Mouse (Mus musculus) midbrain, embryonic 11.5 days (tissue): ENCODE data around the gene Nlrp4c. TPM values are rescaled to one million over a fixed set of nuclear protein-coding genes. Genes with fewer than 3 reads are reported as not detected.
A peak's percentile ranks its signal among the peaks of the same experiment; 100 is the strongest.
"Not testable (repeated sequence)": the region's sequence is repeated elsewhere in the genome, so short reads cannot be mapped to it uniquely, and the experiment has no call there.

Source experiments
- ATAC-seq: fragments of 200-750 bp; cut with Nextera tagmentation; 2 replicates; pipeline ENCODE4 v1.8.0; 2017; ENCODE audit warnings: moderate TSS enrichment, moderate library complexity; ENCODE audit not compliant: low FRiP score
- DNase-seq: peaks from one replicate; pipeline ENCODE4 v3.0.0; 2015; ENCODE audit warnings: low spot score; ENCODE audit errors: missing footprints
- H3K27ac ChIP-seq: fragments of 300-500 bp; sonication (generic); 2 replicates; pipeline ENCODE4 v1.5.1; 2014; ENCODE audit warnings: low read depth, low read length
- H3K27me3 ChIP-seq: fragments of 300-500 bp; sonication (generic); 2 replicates; pipeline ENCODE4 v1.6.1; 2014; ENCODE audit warnings: mild to moderate bottlenecking, low read length, moderate library complexity, mixed read lengths; ENCODE audit not compliant: control insufficient read depth, insufficient read depth
- H3K36me3 ChIP-seq: fragments of 300-500 bp; sonication (generic); 2 replicates; pipeline ENCODE4 v1.6.1; 2014; ENCODE audit warnings: mild to moderate bottlenecking, low read length, moderate library complexity, mixed read lengths; ENCODE audit not compliant: control insufficient read depth, insufficient read depth
- H3K4me1 ChIP-seq: fragments of 300-500 bp; sonication (generic); 2 replicates; pipeline ENCODE4 v1.6.1; 2014; ENCODE audit warnings: low read length; ENCODE audit not compliant: control insufficient read depth, insufficient read depth
- H3K4me2 ChIP-seq: fragments of 300-500 bp; sonication (generic); 2 replicates; pipeline ENCODE4 v1.6.1; 2014; ENCODE audit warnings: mild to moderate bottlenecking, moderate library complexity
- H3K4me3 ChIP-seq: fragments of 300-500 bp; sonication (generic); 2 replicates; pipeline ENCODE4 v1.5.1; 2014; ENCODE audit warnings: low read depth, low read length
- H3K9ac ChIP-seq: fragments of 300-500 bp; sonication (generic); 2 replicates; pipeline ENCODE4 v1.6.1; 2014; ENCODE audit warnings: low read length
- H3K9me3 ChIP-seq: fragments of 300-500 bp; sonication (generic); 2 replicates; pipeline ENCODE4 v1.6.1; 2016; ENCODE audit warnings: low read length; ENCODE audit not compliant: control insufficient read depth
- WGBS: fragments of 180-500 bp; shearing (Covaris S2); extraction: QIAGEN DNeasy Blood & Tissue Kit; methylation state at CpG from one replicate; pipeline ENCODE4 v1.1.7; 2014; 5-methylcytosine and 5-hydroxymethylcytosine counted together
- polyA plus RNA-seq: library from polyadenylated mRNA; unstranded; fragments of >200 nt; fragmentation: Nextera tagmentation; extraction: Ambion mirVana; gene quantifications from 2 replicates; pipeline ENCODE4 v1.2.1, GENCODE M21; 2014

Gene Nlrp4c
- polyA plus RNA-seq: not detected in 2 replicates

DNA sequence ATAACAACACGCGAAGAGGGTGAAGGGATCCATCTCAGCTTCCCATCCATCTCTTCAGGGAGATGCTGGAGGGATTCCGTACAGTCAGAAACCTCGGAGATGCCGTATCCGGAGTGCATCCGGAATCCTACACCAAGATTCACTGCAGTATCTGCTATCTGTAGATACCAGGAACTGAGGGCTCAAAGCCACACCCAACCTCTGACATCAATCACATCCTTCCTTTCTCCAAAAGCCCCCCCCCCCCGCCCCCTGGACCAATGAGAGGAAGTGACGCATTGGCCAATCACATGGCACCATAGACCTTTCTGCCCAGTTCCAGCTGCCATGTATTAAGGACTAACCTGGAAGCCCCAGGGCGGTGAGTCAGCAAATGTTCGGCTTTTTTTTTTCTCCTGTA is at the start of gene Nlrp4c:
Gene Nlrp4c (plus strand): TSS at position 301 of the 400 bp plus-strand sequence.
- Histone ChIP-seq H3K36me3 (no peaks in the 10 kb centered on the region), H3K9me3 (peaks cover 20% of the 10 kb centered on the region), H3K27me3 (no peaks in the 10 kb centered on the region), H3K27ac (no peak within 1 kb of the TSS), H3K4me1 (no peaks in the 10 kb centered on the region), H3K4me2 (no peak within 1 kb of the TSS), H3K9ac (no peak within 1 kb of the TSS), H3K4me3 (no peak within 1 kb of the TSS)
- ATAC-seq (no peak), DNase-seq (no peak)
- 88% methylated on average over 11 of the region's 11 CpGs for WGBS

DNA sequence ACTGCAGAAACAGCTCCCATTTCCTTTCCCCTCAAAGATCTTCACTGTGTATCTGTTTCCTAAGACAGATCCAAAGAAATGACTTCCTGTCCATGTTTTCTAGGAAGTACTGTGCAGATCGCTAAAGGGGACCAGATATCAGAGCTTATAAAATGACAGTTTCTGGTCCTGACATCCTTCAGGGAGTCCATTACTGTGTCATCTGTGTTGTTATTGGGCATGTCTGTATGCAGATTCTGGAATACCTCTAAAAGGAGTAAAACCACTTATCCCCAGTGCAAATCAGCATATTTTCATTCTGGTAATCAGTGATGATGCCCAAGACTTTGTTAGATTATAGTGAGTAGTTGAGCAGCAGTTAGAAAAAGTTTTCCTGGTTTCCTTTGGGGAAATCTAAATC is 34.1 kb upstream of the Nlrp4c start, which contains the start of gene Vmn1r65:
Gene Vmn1r65 (minus strand): TSS at position 101 of the 400 bp plus-strand sequence.
- 85% methylated on average over 1 of the region's 1 CpGs for WGBS
- DNase-seq (no peak), ATAC-seq (no peak)
- no peaks in the 10 kb centered on the region for H3K4me1 ChIP-seq
- H3K27me3 ChIP-seq: no peaks in the 10 kb centered on the region
- H3K4me3 ChIP-seq: no peak within 1 kb of the TSS
- H3K4me2 ChIP-seq: no peak within 1 kb of the TSS
- H3K36me3 ChIP-seq: no peaks in the 10 kb centered on the region
- H3K9me3 ChIP-seq: peaks cover 9% of the 10 kb centered on the region; the same call in 1 of the 2 replicates
- H3K27ac ChIP-seq: no peak within 1 kb of the TSS
- H3K9ac ChIP-seq: no peak within 1 kb of the TSS

DNA sequence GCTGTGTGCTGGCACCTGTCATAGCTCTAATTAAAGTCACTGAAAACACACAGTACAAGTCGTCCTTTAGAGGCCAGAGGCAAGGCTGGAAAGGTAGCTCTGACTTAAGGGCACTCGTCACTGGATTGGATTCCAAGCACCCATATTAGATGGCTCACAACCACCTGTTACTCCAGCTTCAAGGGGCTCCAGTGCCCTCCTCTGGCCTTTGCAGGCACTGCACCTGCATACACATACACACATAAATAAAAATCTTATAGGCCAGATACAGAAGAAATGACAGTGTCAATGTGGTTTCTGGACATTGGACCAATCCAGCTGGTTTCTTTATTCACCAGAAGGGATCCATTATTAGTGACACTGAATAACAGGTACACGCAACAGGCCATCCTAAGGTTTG is 74.5 kb downstream of the Nlrp4c start:
- Histone ChIP-seq H3K27me3 (no peaks in the 10 kb centered on the region), H3K36me3 (no peaks in the 10 kb centered on the region), H3K9me3 (no peaks in the 10 kb centered on the region), H3K4me1 (no peaks in the 10 kb centered on the region), H3K27ac (no peak overlapping the region), H3K9ac (no peak overlapping the region), H3K4me3 (no peak overlapping the region), H3K4me2 (no peak overlapping the region)
- DNase-seq: no peak
- WGBS: 79% methylated on average over 3 of the region's 3 CpGs
- ATAC-seq: no peak

DNA sequence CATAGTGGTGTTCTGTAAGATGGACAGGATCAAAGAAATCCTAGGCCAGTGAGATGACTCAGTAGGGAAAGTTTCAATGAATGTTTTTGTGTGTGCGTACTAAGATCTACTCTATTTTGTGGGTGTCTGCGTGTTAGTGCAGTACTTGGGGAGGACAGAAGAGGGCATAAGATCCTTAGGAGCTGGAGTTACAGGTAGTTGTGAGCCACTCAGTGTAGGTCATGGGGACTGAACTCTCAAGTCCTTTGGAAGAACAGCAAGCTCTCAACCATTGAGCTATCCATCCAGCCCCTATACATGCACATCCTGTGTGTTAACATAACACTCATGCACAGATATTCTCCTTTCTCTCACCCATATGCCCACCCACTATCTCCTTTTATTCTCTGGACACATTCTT is 75.1 kb downstream of the Nlrp4c start:
- 77% methylated on average over 2 of the region's 2 CpGs for WGBS
- H3K9me3 ChIP-seq, H3K4me1 ChIP-seq, H3K27me3 ChIP-seq, H3K4me2 ChIP-seq, DNase-seq, H3K4me3 ChIP-seq, ATAC-seq, H3K27ac ChIP-seq, H3K36me3 ChIP-seq, H3K9ac ChIP-seq: not testable (repeated sequence)

DNA sequence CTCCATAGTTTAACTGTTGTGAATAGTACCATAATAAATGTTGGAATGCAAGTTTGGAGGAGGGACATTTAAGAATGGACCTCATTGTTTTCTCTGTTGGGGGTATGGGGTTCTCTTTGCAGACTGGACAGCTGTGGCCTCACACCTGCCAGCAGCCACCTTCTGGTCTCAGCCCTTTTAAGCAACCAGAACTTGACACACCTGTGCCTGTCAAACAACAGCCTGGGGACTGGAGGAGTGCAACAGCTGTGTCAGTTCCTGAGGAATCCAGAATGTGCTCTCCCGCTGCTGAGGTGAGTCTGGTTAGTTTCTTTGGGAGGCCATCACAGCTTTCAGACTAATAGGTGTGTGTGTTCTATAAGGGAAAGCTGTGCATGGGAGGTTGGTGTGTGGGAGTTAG is 76.2 kb downstream of the Nlrp4c start:
- H3K27me3 ChIP-seq, H3K4me1 ChIP-seq, DNase-seq, ATAC-seq, H3K27ac ChIP-seq, H3K36me3 ChIP-seq, H3K9me3 ChIP-seq, H3K9ac ChIP-seq, H3K4me2 ChIP-seq, H3K4me3 ChIP-seq: not testable (repeated sequence)
- whole genome bisulfite sequencing: 79% methylated on average over 1 of the region's 1 CpGs

DNA sequence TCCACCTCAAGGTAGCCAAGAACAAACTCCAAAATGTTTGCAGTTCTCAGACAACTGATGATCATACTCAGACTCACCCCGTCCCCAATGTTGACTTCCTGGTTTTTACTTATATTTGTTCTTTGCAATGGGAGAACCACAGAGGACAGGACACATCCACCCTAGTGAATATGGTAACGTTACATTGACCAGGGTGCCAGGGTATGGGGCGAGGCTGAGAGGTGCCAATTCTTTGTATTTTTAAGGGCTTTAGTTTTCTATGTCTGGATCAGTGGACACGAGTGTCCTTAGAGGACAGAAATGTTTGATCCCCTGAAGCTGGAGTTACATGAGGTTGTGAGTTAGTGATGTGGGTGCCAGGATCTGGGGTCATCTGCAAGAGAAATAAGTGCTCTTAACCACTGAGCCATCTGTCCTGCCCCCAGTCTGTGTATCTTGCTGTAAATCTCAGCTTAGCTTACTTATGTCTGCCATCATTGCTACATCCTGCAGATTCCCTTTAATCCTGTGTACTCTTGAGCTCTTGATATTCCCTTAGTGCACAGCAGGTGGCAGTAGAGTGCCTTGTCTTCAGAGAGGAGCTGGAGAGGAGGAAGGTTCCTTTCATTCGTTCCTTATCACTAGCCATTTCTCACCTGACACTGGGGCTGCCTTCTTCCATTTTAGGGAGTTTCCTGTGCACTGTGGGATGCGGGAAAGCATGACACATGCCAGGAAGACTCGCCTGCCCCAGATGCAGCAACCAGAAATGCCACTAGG is 81.9 kb downstream of the Nlrp4c start:
- H3K4me1 ChIP-seq: no peaks in the 10 kb centered on the region
- no peak overlapping the region for H3K4me2 ChIP-seq
- H3K27ac ChIP-seq: no peak overlapping the region
- no peak overlapping the region for H3K4me3 ChIP-seq
- DNase-seq: peak; percentile 93
- peaks cover 1% of the 10 kb centered on the region; the same call in 1 of the 2 replicates for H3K36me3 ChIP-seq
- no peaks in the 10 kb centered on the region for H3K27me3 ChIP-seq
- ATAC-seq: peak; percentile 65
- 38% methylated on average over 7 of the region's 7 CpGs for WGBS
- H3K9ac ChIP-seq: no peak overlapping the region
- no peaks in the 10 kb centered on the region for H3K9me3 ChIP-seq

DNA sequence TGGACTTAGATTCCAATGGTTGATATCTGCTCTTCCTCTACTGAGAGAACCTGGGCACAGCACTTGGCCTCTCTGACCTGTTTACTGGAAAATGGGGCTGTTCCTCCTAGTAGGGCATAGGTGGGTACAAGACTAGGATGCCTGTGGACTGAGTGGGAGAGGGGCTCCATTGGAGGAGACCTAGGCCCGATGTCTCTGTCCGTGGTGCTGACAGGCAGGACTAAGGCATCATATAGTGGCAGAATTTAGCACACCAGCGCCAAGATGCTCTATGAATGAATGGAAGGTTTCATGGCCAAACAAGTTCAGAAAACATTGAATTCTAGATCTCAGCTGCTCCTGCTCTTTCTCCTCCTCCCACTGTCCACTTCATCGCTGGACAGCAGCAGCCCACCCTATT is 85.4 kb downstream of the Nlrp4c start:
- H3K4me1 ChIP-seq: no peaks in the 10 kb centered on the region
- WGBS: 45% methylated on average over 4 of the region's 4 CpGs

DNA sequence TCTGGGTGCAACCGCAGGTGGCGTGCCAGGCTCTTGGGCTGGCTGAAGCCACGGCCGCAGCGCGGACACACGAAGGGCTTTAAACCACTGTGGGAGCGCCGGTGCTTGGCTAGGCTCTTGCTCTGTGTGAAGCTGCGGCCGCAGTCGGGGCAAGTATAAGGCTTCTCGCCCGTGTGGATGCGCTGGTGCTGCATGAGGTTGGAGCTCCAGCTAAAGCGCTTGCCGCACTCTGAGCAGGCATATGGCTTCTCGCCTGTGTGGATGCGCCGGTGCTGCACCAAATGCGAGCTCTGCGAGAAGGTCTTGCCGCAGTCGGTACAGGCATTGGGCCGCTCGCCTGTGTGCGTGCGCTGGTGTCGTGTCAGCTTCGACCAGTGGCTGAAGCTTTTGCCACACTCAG is 87.7 kb downstream of the Nlrp4c start:
- Histone ChIP-seq H3K9ac (no peak overlapping the region), H3K27ac (no peak overlapping the region), H3K4me1 (no peaks in the 10 kb centered on the region), H3K4me2 (no peak overlapping the region), H3K36me3 (peaks cover 14% of the 10 kb centered on the region), H3K9me3 (no peaks in the 10 kb centered on the region; the same call in 1 of the 2 replicates), H3K4me3 (no peak overlapping the region), H3K27me3 (no peaks in the 10 kb centered on the region)
- no peak for DNase-seq
- 0 out of 2 replicates have a peak, but pooled peaks have one; percentile 8 for ATAC-seq
- 77% methylated on average over 30 of the region's 30 CpGs for WGBS

More for the DNA sequence above, 85.4 kb downstream of the Nlrp4c start:
- ATAC-seq (no peak), DNase-seq (no peak)
- H3K4me3 ChIP-seq: no peak overlapping the region
- H3K27me3 ChIP-seq: no peaks in the 10 kb centered on the region
- no peak overlapping the region for H3K27ac ChIP-seq
- no peak overlapping the region for H3K4me2 ChIP-seq
- no peak overlapping the region for H3K9ac ChIP-seq
- H3K36me3 ChIP-seq: peaks cover 11% of the 10 kb centered on the region
- H3K9me3 ChIP-seq: no peaks in the 10 kb centered on the region; the same call in 1 of the 2 replicates

DNA sequence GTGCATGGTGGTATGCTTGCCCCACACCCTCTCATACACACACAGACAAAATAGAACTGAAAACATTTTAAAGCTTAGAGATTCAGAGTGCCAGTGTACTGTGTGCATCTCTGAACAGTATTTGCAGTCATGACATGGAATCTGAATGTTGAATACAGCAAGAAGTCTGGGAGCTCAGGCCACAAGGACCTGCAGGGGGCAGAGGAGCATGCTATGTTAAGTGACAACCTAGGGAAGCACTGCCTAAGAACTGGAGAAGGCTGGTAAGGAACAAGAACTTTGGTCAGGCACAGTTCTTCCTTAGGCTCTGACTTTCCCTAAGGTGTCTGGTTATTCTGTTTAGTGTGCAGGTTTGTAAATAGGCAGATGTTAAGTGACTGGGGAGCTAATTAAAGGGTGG is 91.5 kb downstream of the Nlrp4c start:
- DNase-seq: no peak
- no peaks in the 10 kb centered on the region; the same call in 1 of the 2 replicates for H3K9me3 ChIP-seq
- no peak overlapping the region for H3K9ac ChIP-seq
- ATAC-seq: no peak
- H3K4me1 ChIP-seq: no peaks in the 10 kb centered on the region
- no peak overlapping the region for H3K4me3 ChIP-seq
- H3K36me3 ChIP-seq: peaks cover 14% of the 10 kb centered on the region
- H3K4me2 ChIP-seq: no peak overlapping the region
- H3K27ac ChIP-seq: no peak overlapping the region
- H3K27me3 ChIP-seq: no peaks in the 10 kb centered on the region
